Mouse (Mus musculus) liver, embryonic 11.5 days (tissue): ENCODE results near the gene Atp13a5. TPM values are rescaled to one million over a fixed set of nuclear protein-coding genes. Genes with fewer than 3 reads are reported as not detected.

ENCODE experiments used
- ATAC-seq: fragments of 200-750 bp; cut with Nextera tagmentation; replicated peaks from 2 replicates; pipeline ENCODE4 v1.8.0; 2017; ENCODE audit warnings: moderate number of reproducible peaks, mild to moderate bottlenecking, moderate TSS enrichment, moderate library complexity; ENCODE audit not compliant: low FRiP score
- DNase-seq: peaks from one replicate; pipeline ENCODE4 v3.0.0-alpha.2; 2017; ENCODE audit warnings: low spot score
- H3K27ac ChIP-seq: fragments of 300-500 bp; sonication (generic); 2 replicates; pipeline ENCODE4 v1.5.1; 2014; ENCODE audit warnings: mild to moderate bottlenecking, low read depth, low read length, control low read depth
- H3K27me3 ChIP-seq: fragments of 300-500 bp; sonication (generic); replicated peaks from 2 replicates; pipeline ENCODE4 v1.6.1; 2014; ENCODE audit warnings: low read length, mixed read lengths; ENCODE audit not compliant: control insufficient read depth, insufficient read depth
- H3K36me3 ChIP-seq: fragments of 300-500 bp; sonication (generic); 2 replicates; pipeline ENCODE4 v1.6.1; 2014; ENCODE audit warnings: mild to moderate bottlenecking, low read length, moderate library complexity, mixed read lengths; ENCODE audit not compliant: control insufficient read depth, insufficient read depth
- H3K4me1 ChIP-seq: fragments of 300-500 bp; sonication (generic); replicated peaks from 2 replicates; pipeline ENCODE4 v1.6.1; 2014; ENCODE audit warnings: low read length, mixed read lengths; ENCODE audit not compliant: control insufficient read depth, insufficient read depth
- H3K4me2 ChIP-seq: fragments of 300-500 bp; sonication (generic); 2 replicates; pipeline ENCODE4 v1.6.1; 2014; ENCODE audit warnings: mild to moderate bottlenecking, control low read depth, moderate library complexity
- H3K4me3 ChIP-seq: fragments of 300-500 bp; sonication (generic); 2 replicates; pipeline ENCODE4 v1.5.1; 2014; ENCODE audit warnings: low read depth, low read length, control low read depth
- H3K9ac ChIP-seq: fragments of 300-500 bp; sonication (generic); 2 replicates; pipeline ENCODE4 v1.6.1; 2014; ENCODE audit warnings: low read depth, low read length, control low read depth
- H3K9me3 ChIP-seq: fragments of 300-500 bp; sonication (generic); 2 replicates; pipeline ENCODE4 v1.6.1; 2016; ENCODE audit warnings: low read length, inconsistent platforms, mixed read lengths; ENCODE audit not compliant: control insufficient read depth
- WGBS: fragments of 180-500 bp; shearing (Covaris S2); extraction: QIAGEN DNeasy Blood & Tissue Kit; methylation state at CpG from one replicate; pipeline ENCODE4 v1.1.7; 2014; 5-methylcytosine and 5-hydroxymethylcytosine counted together
- polyA plus RNA-seq: library from polyadenylated mRNA; unstranded; fragments of >200 nt; fragmentation: Nextera tagmentation; extraction: Ambion mirVana; gene quantifications from 2 replicates; pipeline ENCODE4 v1.2.1, GENCODE M21; 2014

Atp13a5 gene
- polyA plus RNA-seq, 1 experiment from 2014 or later, result not detected

GRCm38 (mm10) chr16:29327910-29328309 lies 50.6 kb downstream of the Atp13a5 start:
- no peaks in the 10 kb centered on the region for H3K9me3 ChIP-seq
- no peak overlapping the region for H3K9ac ChIP-seq
- no peak overlapping the region for H3K27ac ChIP-seq
- H3K27me3 ChIP-seq, result no peaks in the 10 kb centered on the region
- ATAC-seq (no peak), DNase-seq (no peak)
- no peak overlapping the region for H3K4me2 ChIP-seq
- H3K36me3 ChIP-seq, result no peaks in the 10 kb centered on the region
- 65% methylated on average over 3 of the region's 3 CpGs for WGBS
- no peaks in the 10 kb centered on the region for H3K4me1 ChIP-seq
- H3K4me3 ChIP-seq, result no peak overlapping the region

DNA sequence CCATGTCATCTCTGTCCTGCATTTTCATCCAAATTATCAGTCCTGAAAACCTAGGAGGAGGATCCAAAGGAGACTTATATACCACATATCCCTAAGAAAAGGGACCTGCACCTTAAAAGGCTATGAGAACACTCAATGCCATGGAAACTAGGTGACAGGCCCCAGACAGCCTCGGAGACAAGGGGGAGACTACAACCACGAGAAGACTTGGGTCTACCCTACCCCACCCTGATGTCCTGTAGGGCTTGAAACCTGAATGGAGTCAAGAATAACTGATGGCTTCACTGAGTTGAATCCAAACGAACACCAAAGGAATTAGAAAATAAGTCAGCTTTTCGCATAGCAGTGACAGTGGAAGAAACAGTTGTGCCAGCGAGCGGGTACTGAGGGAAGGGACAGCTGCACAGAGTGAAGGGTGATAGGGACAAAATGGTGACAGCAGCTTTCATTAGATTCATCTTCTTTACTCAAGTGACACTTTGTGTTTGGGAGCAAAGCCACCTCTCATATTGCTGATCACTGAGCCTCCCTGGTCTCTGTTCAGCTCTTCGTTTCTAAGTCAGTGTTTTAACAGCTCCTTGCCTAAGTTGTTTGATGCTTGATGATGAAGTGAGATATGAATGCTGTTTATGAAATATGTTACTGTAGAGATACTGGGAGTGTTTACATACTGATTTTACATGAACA lies 53.2 kb downstream of the Atp13a5 start:
- H3K9ac ChIP-seq, result no peak overlapping the region
- 83% methylated on average over 7 of the region's 7 CpGs for WGBS
- no peak for ATAC-seq

DNA sequence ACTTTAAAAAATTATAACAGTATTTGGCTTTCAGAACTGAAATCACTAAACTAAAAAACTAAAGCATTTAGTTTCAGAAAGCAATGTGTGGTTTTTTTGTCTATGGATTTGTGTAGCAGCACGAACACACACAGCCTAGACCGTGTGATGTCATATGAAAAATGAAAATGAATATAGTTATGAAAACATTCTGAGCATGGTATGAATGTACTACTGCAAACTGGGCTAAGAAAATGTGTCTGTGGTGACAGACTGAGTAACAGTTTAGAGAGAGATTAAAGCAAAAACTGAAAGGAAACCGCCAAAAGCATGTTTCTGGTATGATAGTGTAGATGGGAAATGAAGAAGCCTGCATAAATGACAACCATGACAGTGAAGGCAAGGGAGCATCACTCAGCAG lies 57.8 kb downstream of the Atp13a5 start:
- no peaks in the 10 kb centered on the region for H3K9me3 ChIP-seq
- no peaks in the 10 kb centered on the region for H3K27me3 ChIP-seq
- DNase-seq (no peak), ATAC-seq (no peak)
- 72% methylated on average over 3 of the region's 3 CpGs for WGBS
- H3K4me2 ChIP-seq, result no peak overlapping the region
- H3K9ac ChIP-seq, result no peak overlapping the region
- H3K27ac ChIP-seq, result no peak overlapping the region
- H3K36me3 ChIP-seq, result no peaks in the 10 kb centered on the region
- no peaks in the 10 kb centered on the region for H3K4me1 ChIP-seq
- H3K4me3 ChIP-seq, result no peak overlapping the region

More for the DNA sequence above, 53.2 kb downstream of the Atp13a5 start:
- H3K27me3 ChIP-seq, result no peaks in the 10 kb centered on the region
- no peak overlapping the region for H3K27ac ChIP-seq
- H3K4me1 ChIP-seq, result no peaks in the 10 kb centered on the region
- no peak for DNase-seq
- H3K4me2 ChIP-seq, result no peak overlapping the region
- no peaks in the 10 kb centered on the region for H3K36me3 ChIP-seq
- H3K9me3 ChIP-seq, result no peaks in the 10 kb centered on the region
- no peak overlapping the region for H3K4me3 ChIP-seq

- no peaks in the 10 kb centered on the region for H3K36me3 ChIP-seq
- no peak overlapping the region for H3K4me2 ChIP-seq
- H3K9ac ChIP-seq, result no peak overlapping the region
- 74% methylated on average over 3 of the region's 3 CpGs for WGBS
- H3K27me3 ChIP-seq, result no peaks in the 10 kb centered on the region
- no peak for DNase-seq
- no peak for ATAC-seq
- no peak overlapping the region for H3K27ac ChIP-seq
- H3K9me3 ChIP-seq, result no peaks in the 10 kb centered on the region
- H3K4me3 ChIP-seq, result no peak overlapping the region
- no peaks in the 10 kb centered on the region for H3K4me1 ChIP-seq
Measured at GRCm38 (mm10) chr16:29315391-29315790, 63.1 kb downstream of the Atp13a5 start.

DNA sequence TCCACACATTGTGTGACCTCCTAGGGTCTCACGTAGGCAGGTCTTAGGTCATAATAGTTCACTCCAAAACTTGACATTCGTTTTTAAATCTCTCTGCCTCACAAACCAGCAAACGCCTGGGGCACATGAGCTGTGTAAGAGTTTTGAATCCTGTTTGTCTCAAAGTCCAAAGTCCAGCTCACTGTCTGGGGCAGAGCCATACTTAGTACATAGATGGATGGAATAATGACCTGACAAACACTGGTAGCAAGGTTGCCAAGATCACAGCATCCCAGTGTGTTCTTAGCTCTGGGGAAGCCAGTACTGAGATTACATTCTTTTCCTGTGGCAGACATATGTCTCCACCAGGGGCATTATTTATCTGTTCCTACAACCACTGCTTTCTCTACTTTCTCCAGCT lies 63.5 kb downstream of the Atp13a5 start:
- DNase-seq (no peak), ATAC-seq (no peak)
- WGBS, result 71% methylated on average over 3 of the region's 3 CpGs
- Histone ChIP-seq H3K4me3 (no peak overlapping the region), H3K4me2 (no peak overlapping the region), H3K9ac (no peak overlapping the region), H3K27ac (no peak overlapping the region), H3K27me3 (no peaks in the 10 kb centered on the region), H3K9me3 (no peaks in the 10 kb centered on the region), H3K36me3 (no peaks in the 10 kb centered on the region), H3K4me1 (no peaks in the 10 kb centered on the region)

- Histone ChIP-seq H3K36me3 (no peaks in the 10 kb centered on the region), H3K9ac (no peak overlapping the region), H3K4me3 (no peak overlapping the region), H3K27ac (no peak overlapping the region), H3K9me3 (no peaks in the 10 kb centered on the region), H3K4me1 (no peaks in the 10 kb centered on the region), H3K27me3 (no peaks in the 10 kb centered on the region), H3K4me2 (no peak overlapping the region)
- ATAC-seq (no peak), DNase-seq (no peak)
- WGBS, result 80% methylated on average over 9 of the region's 9 CpGs
Measured at GRCm38 (mm10) chr16:29297555-29298021, 80.9 kb downstream of the Atp13a5 start.

DNA sequence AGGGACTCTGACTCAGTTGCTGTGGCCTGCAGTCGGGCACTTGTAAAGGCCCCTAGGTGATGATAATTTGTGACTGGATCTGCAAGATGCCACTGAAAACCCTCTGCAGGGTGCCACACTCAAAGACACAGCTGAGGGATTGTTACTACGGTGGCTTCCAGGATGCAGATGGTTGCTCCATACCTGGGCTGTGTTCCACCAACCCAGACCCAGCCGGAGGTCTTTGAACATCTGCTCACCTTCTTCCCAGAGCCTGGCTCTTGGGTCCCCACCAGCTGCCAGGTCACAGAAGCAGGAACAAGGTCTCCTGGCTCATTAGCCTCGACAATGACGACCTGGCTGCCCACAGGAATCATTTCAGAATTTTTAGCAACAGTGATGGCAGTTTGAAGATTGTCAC lies 97.8 kb downstream of the Atp13a5 start:
- no peak for ATAC-seq
- Histone ChIP-seq H3K4me1 (no peaks in the 10 kb centered on the region), H3K27ac (no peak overlapping the region), H3K36me3 (no peaks in the 10 kb centered on the region), H3K4me3 (no peak overlapping the region), H3K27me3 (no peaks in the 10 kb centered on the region), H3K4me2 (no peak overlapping the region), H3K9me3 (no peaks in the 10 kb centered on the region), H3K9ac (no peak overlapping the region)
- 72% methylated on average over 5 of the region's 5 CpGs for WGBS
- DNase-seq, result no peak

GRCm38 (mm10) chr16:29254325-29254724 lies 124.2 kb downstream of the Atp13a5 start:
- Histone ChIP-seq H3K27me3 (no peaks in the 10 kb centered on the region), H3K9ac (no peak overlapping the region)

DNA sequence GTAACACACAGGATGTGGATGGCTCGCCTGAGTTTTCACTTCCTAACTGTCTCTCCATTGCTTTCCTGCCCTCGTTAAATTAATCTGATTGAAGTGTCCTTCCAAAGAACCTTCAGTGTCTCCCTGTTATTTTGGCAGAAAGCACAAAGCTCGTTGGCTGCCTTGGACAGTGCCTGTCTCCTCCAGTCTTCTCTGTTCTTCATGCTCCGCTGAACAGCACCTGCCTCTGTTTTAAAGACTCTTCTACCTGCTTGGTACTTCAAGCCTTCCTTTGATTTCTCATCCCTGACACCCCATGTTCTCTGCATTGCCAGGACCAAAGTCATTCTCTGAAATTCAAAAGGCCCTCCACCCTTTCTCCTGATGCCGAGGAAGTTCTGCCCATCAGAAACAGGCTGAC lies 142.6 kb downstream of the Atp13a5 start:
- no peak for DNase-seq
- Histone ChIP-seq H3K9ac (no peak overlapping the region), H3K4me3 (no peak overlapping the region), H3K4me1 (no peaks in the 10 kb centered on the region), H3K27me3 (no peaks in the 10 kb centered on the region), H3K9me3 (no peaks in the 10 kb centered on the region), H3K4me2 (no peak overlapping the region), H3K27ac (no peak overlapping the region), H3K36me3 (no peaks in the 10 kb centered on the region)
- WGBS, result 66% methylated on average over 5 of the region's 5 CpGs
- no peak for ATAC-seq

More at GRCm38 (mm10) chr16:29254325-29254724, 124.2 kb downstream of the Atp13a5 start:
- no peak for ATAC-seq
- DNase-seq, result no peak
- no peaks in the 10 kb centered on the region for H3K36me3 ChIP-seq
- H3K27ac ChIP-seq, result no peak overlapping the region
- H3K4me2 ChIP-seq, result no peak overlapping the region
- H3K4me1 ChIP-seq, result no peaks in the 10 kb centered on the region
- no peak overlapping the region for H3K4me3 ChIP-seq
- WGBS, result 82% methylated on average over 4 of the region's 4 CpGs
- no peaks in the 10 kb centered on the region for H3K9me3 ChIP-seq
